Mouse (Mus musculus) midbrain, postnatal 0 days (tissue): ENCODE measurements around the gene Olfr649. TPM values are rescaled to one million over a fixed set of nuclear protein-coding genes. Genes with fewer than 3 reads are reported as not detected.

ENCODE experiments used
- ATAC-seq: fragments of 200-750 bp; cut with Nextera tagmentation; 2 replicates; pipeline ENCODE4 v1.8.0; 2017; ENCODE audit warnings: moderate number of reproducible peaks, mild to moderate bottlenecking, moderate TSS enrichment, moderate library complexity; ENCODE audit not compliant: low FRiP score
- DNase-seq: peaks from one replicate; pipeline ENCODE4 v3.0.0-alpha.2; 2015; ENCODE audit warnings: low spot score
- H3K27ac ChIP-seq: fragments of 300-500 bp; sonication (generic); 2 replicates; pipeline ENCODE4 v1.5.1; 2014; ENCODE audit warnings: low read depth, mild to moderate bottlenecking, low read length, mixed read lengths
- H3K27me3 ChIP-seq: fragments of 300-500 bp; sonication (generic); 2 replicates; pipeline ENCODE4 v1.6.1; 2014; ENCODE audit warnings: low read length, control low read depth, mixed read lengths; ENCODE audit not compliant: insufficient read depth
- H3K36me3 ChIP-seq: fragments of 300-500 bp; sonication (generic); 2 replicates; pipeline ENCODE4 v1.6.1; 2014; ENCODE audit warnings: low read length, control low read depth, mixed read lengths; ENCODE audit not compliant: insufficient read depth
- H3K4me1 ChIP-seq: fragments of 300-500 bp; sonication (generic); 2 replicates; pipeline ENCODE4 v1.6.1; 2014; ENCODE audit warnings: mild to moderate bottlenecking, control low read depth, antibody characterized with exemption, low read length, mixed read lengths; ENCODE audit not compliant: insufficient read depth
- H3K4me2 ChIP-seq: fragments of 300-500 bp; sonication (generic); 2 replicates; pipeline ENCODE4 v1.6.1; 2014; ENCODE audit warnings: low read depth, mild to moderate bottlenecking, low read length, mixed read lengths; ENCODE audit not compliant: poor library complexity, severe bottlenecking
- H3K4me3 ChIP-seq: fragments of 300-500 bp; sonication (generic); 2 replicates; pipeline ENCODE4 v1.5.1; 2014; ENCODE audit warnings: low read depth, mild to moderate bottlenecking, low read length, moderate library complexity
- H3K9ac ChIP-seq: fragments of 300-500 bp; sonication (generic); replicated peaks from 2 replicates; pipeline ENCODE4 v1.6.1; 2014; ENCODE audit warnings: mild to moderate bottlenecking, low read length, moderate library complexity, mixed read lengths; ENCODE audit not compliant: poor library complexity, severe bottlenecking
- H3K9me3 ChIP-seq: fragments of 300-500 bp; sonication (generic); 2 replicates; pipeline ENCODE4 v1.6.1; 2016; ENCODE audit warnings: low read length, control low read depth
- CTCF ChIP-seq: IDR thresholded peaks from 2 replicates; pipeline ENCODE4 v1.5.1; 2016; ENCODE audit warnings: antibody characterized with exemption, mild to moderate bottlenecking
- WGBS: fragments of 180-500 bp; shearing (Covaris S2); extraction: QIAGEN DNeasy Blood & Tissue Kit; methylation state at CpG from one replicate; pipeline ENCODE4 v1.1.7; 2014; 5-methylcytosine and 5-hydroxymethylcytosine counted together
- polyA plus RNA-seq: library from polyadenylated mRNA; unstranded; fragments of >200 nt; fragmentation: Nextera tagmentation; extraction: Ambion mirVana; gene quantifications from 2 replicates; pipeline ENCODE4 v1.2.1, GENCODE M21; 2015
- total RNA-seq: library from RNA; depleted of rRNA; stranded (reverse); fragments of >200 nt; gene quantifications from 2 replicates; pipeline ENCODE4 v1.2.3, GENCODE M21; 2014

Gene Olfr649
- total and polyA plus RNA-seq, 2 experiments from 2014 or later: not detected

GRCm38 (mm10) chr7:104183292-104183691, 12.5 kb downstream of the Olfr649 start, which contains the start of gene Olfr648:
TSS of gene Olfr648 (minus strand) at chr7:104183392.
- no peak for DNase-seq
- ATAC-seq: no peak

GRCm38 (mm10) chr7:104179074-104179473, 16.7 kb downstream of the Olfr649 start:
- Histone ChIP-seq H3K36me3 (no peaks in the 10 kb centered on the region), H3K27me3 (no peaks in the 10 kb centered on the region), H3K27ac (no peak overlapping the region), H3K4me2 (no peak overlapping the region), H3K4me1 (no peaks in the 10 kb centered on the region), H3K9ac (no peak overlapping the region), H3K4me3 (no peak overlapping the region), H3K9me3 (no peaks in the 10 kb centered on the region)
- TF ChIP-seq CTCF: no peak
- WGBS: 63% methylated on average over 1 of the region's 1 CpGs
- ATAC-seq (no peak), DNase-seq (no peak)

More at GRCm38 (mm10) chr7:104183292-104183691, 12.5 kb downstream of the Olfr649 start, which contains the start of gene Olfr648:
- H3K27ac ChIP-seq: no peak within 1 kb of the TSS
- no peaks in the 10 kb centered on the region for H3K9me3 ChIP-seq
- TF ChIP-seq CTCF: no peak
- no peak within 1 kb of the TSS for H3K4me2 ChIP-seq
- H3K4me1 ChIP-seq: no peaks in the 10 kb centered on the region
- no peaks in the 10 kb centered on the region for H3K27me3 ChIP-seq
- no peak within 1 kb of the TSS for H3K9ac ChIP-seq
- 97% methylated on average over 2 of the region's 2 CpGs for WGBS
- H3K36me3 ChIP-seq: no peaks in the 10 kb centered on the region
- no peak within 1 kb of the TSS for H3K4me3 ChIP-seq

- no peaks in the 10 kb centered on the region for H3K36me3 ChIP-seq
- H3K9ac ChIP-seq: no peak overlapping the region
- no peaks in the 10 kb centered on the region for H3K4me1 ChIP-seq
- no peaks in the 10 kb centered on the region for H3K27me3 ChIP-seq
- DNase-seq (peak; percentile 6), ATAC-seq (no peak)
- no peak for TF ChIP-seq CTCF
- H3K4me2 ChIP-seq: no peak overlapping the region
- no peak overlapping the region for H3K4me3 ChIP-seq
- H3K9me3 ChIP-seq: no peaks in the 10 kb centered on the region
- H3K27ac ChIP-seq: no peak overlapping the region
- 62% methylated on average over 5 of the region's 5 CpGs for WGBS
These were observed 17.2 kb downstream of the Olfr649 start for GRCm38 (mm10) chr7:104178422-104179054.

GRCm38 (mm10) chr7:104175085-104175484, 20.7 kb downstream of the Olfr649 start:
- no peak for DNase-seq
- no peak for TF ChIP-seq CTCF
- H3K4me1 ChIP-seq: no peaks in the 10 kb centered on the region
- H3K4me2 ChIP-seq: no peak overlapping the region
- 26% methylated on average over 1 of the region's 1 CpGs for WGBS
- H3K9ac ChIP-seq: no peak overlapping the region
- ATAC-seq: no peak
- H3K9me3 ChIP-seq: no peaks in the 10 kb centered on the region
- H3K36me3 ChIP-seq: no peaks in the 10 kb centered on the region
- no peak overlapping the region for H3K27ac ChIP-seq
- H3K27me3 ChIP-seq: no peaks in the 10 kb centered on the region
- H3K4me3 ChIP-seq: no peak overlapping the region

- H3K4me2 ChIP-seq: no peak overlapping the region
- no peak for ATAC-seq
- WGBS: 77% methylated on average over 6 of the region's 6 CpGs
- no peaks in the 10 kb centered on the region for H3K9me3 ChIP-seq
- no peaks in the 10 kb centered on the region for H3K4me1 ChIP-seq
- H3K36me3 ChIP-seq: no peaks in the 10 kb centered on the region
- DNase-seq: no peak
- H3K27me3 ChIP-seq: no peaks in the 10 kb centered on the region
- no peak for TF ChIP-seq CTCF
- H3K9ac ChIP-seq: no peak overlapping the region
- H3K27ac ChIP-seq: no peak overlapping the region
- no peak overlapping the region for H3K4me3 ChIP-seq
These were observed 26.1 kb downstream of the Olfr649 start for GRCm38 (mm10) chr7:104169634-104170204.

GRCm38 (mm10) chr7:104167105-104167504, 28.7 kb downstream of the Olfr649 start:
- no peaks in the 10 kb centered on the region for H3K36me3 ChIP-seq
- TF ChIP-seq CTCF: peak; percentile 15; the same call in 1 of the 2 replicates
- no peaks in the 10 kb centered on the region for H3K9me3 ChIP-seq
- no peaks in the 10 kb centered on the region for H3K4me1 ChIP-seq
- 80% methylated on average over 6 of the region's 6 CpGs for WGBS
- no peaks in the 10 kb centered on the region for H3K27me3 ChIP-seq
- H3K4me3 ChIP-seq: no peak overlapping the region
- ATAC-seq (no peak), DNase-seq (no peak)
- H3K4me2 ChIP-seq: no peak overlapping the region
- H3K9ac ChIP-seq: no peak overlapping the region
- no peak overlapping the region for H3K27ac ChIP-seq
